Mouse (Mus musculus): ENCODE results near the gene Stard8.
"Not testable (repeated sequence)": the region's sequence is repeated elsewhere in the genome, so short reads cannot be mapped to it uniquely, and the experiment has no call there.

Gene Stard8

GRCm38 (mm10) chrX:99048111-99048510 is 45.1 kb downstream of the Stard8 start:
- no peak for DNase-seq

- DNase-seq = no peak
Observed at GRCm38 (mm10) chrX:99049247-99049646, 46.2 kb downstream of the Stard8 start.

GRCm38 (mm10) chrX:99050736-99051481 is 47.9 kb downstream of the Stard8 start:
- no peak for DNase-seq

GRCm38 (mm10) chrX:99052255-99052654 is 49.2 kb downstream of the Stard8 start:
- DNase-seq = no peak

GRCm38 (mm10) chrX:99054512-99054911 is 51.5 kb downstream of the Stard8 start:
- DNase-seq = no peak

GRCm38 (mm10) chrX:99057772-99058440 is 54.9 kb downstream of the Stard8 start:
- no peak for DNase-seq

GRCm38 (mm10) chrX:99059119-99059518 is 56.1 kb downstream of the Stard8 start:
- no peak for DNase-seq

GRCm38 (mm10) chrX:99065582-99065981 is 62.5 kb downstream of the Stard8 start:
- no peak for DNase-seq

GRCm38 (mm10) chrX:99066550-99066949 is 63.5 kb downstream of the Stard8 start:
- DNase-seq = no peak

- no peak for DNase-seq
Observed at GRCm38 (mm10) chrX:99067232-99067631, 64.2 kb downstream of the Stard8 start.

GRCm38 (mm10) chrX:99067671-99068151 is 64.7 kb downstream of the Stard8 start:
- DNase-seq = no peak

GRCm38 (mm10) chrX:99071188-99071587 is 68.1 kb downstream of the Stard8 start:
- DNase-seq = no peak

GRCm38 (mm10) chrX:99072596-99072995 is 69.5 kb downstream of the Stard8 start:
- no peak for DNase-seq

GRCm38 (mm10) chrX:99075111-99075510 is 72.1 kb downstream of the Stard8 start:
- DNase-seq = no peak

GRCm38 (mm10) chrX:99076460-99076859 is 73.4 kb downstream of the Stard8 start:
- DNase-seq = no peak

- DNase-seq = not testable (repeated sequence)
Observed at GRCm38 (mm10) chrX:99078374-99078892, 75.4 kb downstream of the Stard8 start.

GRCm38 (mm10) chrX:99092704-99093103 is 89.7 kb downstream of the Stard8 start:
- no peak for DNase-seq

- not testable (repeated sequence) for DNase-seq
Observed at GRCm38 (mm10) chrX:99111088-99111724, 108.2 kb downstream of the Stard8 start.

GRCm38 (mm10) chrX:99119510-99119909 is 116.5 kb downstream of the Stard8 start:
- no peak for DNase-seq
